Mouse (Mus musculus) limb, embryonic 11.5 days (tissue): ENCODE measurements around the gene Iffo2. TPM values are rescaled to one million over a fixed set of nuclear protein-coding genes. Genes with fewer than 3 reads are reported as not detected.
A peak's percentile ranks its signal among the peaks of the same experiment; 100 is the strongest.

Experiments used
- ATAC-seq: fragments of 200-750 bp; cut with Nextera tagmentation; 2 replicates; pipeline ENCODE4 v1.8.0; 2017; ENCODE audit warnings: low read depth; ENCODE audit not compliant: insufficient number of reproducible peaks, low FRiP score, low TSS enrichment
- DNase-seq: peaks from one replicate; pipeline ENCODE4 v3.0.0-alpha.2; 2015; ENCODE audit warnings: low spot score
- H3K27ac ChIP-seq: fragments of 300-500 bp; sonication (generic); replicated peaks from 2 replicates; pipeline ENCODE4 v1.5.1; 2014; ENCODE audit warnings: low read depth, mild to moderate bottlenecking, low read length
- H3K27me3 ChIP-seq: fragments of 300-500 bp; sonication (generic); 2 replicates; pipeline ENCODE4 v1.6.1; 2014; ENCODE audit warnings: mild to moderate bottlenecking, low read length, mixed read lengths; ENCODE audit not compliant: control insufficient read depth, insufficient read depth
- H3K36me3 ChIP-seq: fragments of 300-500 bp; sonication (generic); 2 replicates; pipeline ENCODE4 v1.6.1; 2014; ENCODE audit warnings: mild to moderate bottlenecking, low read length, moderate library complexity, mixed read lengths; ENCODE audit not compliant: control insufficient read depth, insufficient read depth
- H3K4me1 ChIP-seq: fragments of 300-500 bp; sonication (generic); 2 replicates; pipeline ENCODE4 v1.6.1; 2014; ENCODE audit warnings: low read length, mixed read lengths; ENCODE audit not compliant: control insufficient read depth, insufficient read depth
- H3K4me2 ChIP-seq: fragments of 300-500 bp; sonication (generic); 2 replicates; pipeline ENCODE4 v1.6.1; 2014; ENCODE audit warnings: low read depth, mild to moderate bottlenecking, moderate library complexity; ENCODE audit not compliant: severe bottlenecking
- H3K4me3 ChIP-seq: fragments of 300-500 bp; sonication (generic); 2 replicates; pipeline ENCODE4 v1.5.1; 2014; ENCODE audit warnings: low read depth, low read length
- H3K9ac ChIP-seq: fragments of 300-500 bp; sonication (generic); 2 replicates; pipeline ENCODE4 v1.6.1; 2014; ENCODE audit warnings: mild to moderate bottlenecking, low read length
- H3K9me3 ChIP-seq: fragments of 300-500 bp; sonication (generic); 2 replicates; pipeline ENCODE4 v1.6.1; 2016; ENCODE audit warnings: low read length; ENCODE audit not compliant: control insufficient read depth
- WGBS: fragments of 180-500 bp; shearing (Covaris S2); extraction: QIAGEN DNeasy Blood & Tissue Kit; methylation state at CpG from one replicate; pipeline ENCODE4 v1.1.7; 2014; 5-methylcytosine and 5-hydroxymethylcytosine counted together
- polyA plus RNA-seq: library from polyadenylated mRNA; unstranded; fragments of >200 nt; fragmentation: Nextera tagmentation; extraction: Ambion mirVana; gene quantifications from 2 replicates; pipeline ENCODE4 v1.2.1, GENCODE M21; 2014

Gene Iffo2
- polyA plus RNA-seq, 1 experiment from 2014 or later = 3.9 TPM

DNA sequence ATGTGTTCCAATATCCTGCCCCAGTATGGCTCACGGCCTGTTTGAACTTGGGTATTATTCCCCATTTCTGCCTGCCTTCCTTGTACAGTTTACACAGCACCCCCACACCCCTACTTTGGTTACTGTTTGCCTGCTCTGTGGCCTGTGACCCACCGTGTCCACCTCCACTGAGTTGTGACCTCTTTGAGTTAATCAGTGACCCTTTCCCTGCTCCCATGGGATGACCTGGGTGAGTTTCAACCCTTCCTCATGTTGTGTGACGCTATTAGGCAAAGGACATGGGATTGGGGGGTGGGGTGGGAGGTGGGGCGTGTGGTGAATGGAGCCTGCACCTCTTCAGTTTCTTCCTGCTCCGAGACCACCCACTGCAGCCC lies 93.8 kb downstream of the Iffo2 start:
- no peak overlapping the region for H3K9ac ChIP-seq

GRCm38 (mm10) chr4:139624706-139625105 lies 94.4 kb downstream of the Iffo2 start:
- H3K36me3 ChIP-seq = no peaks in the 10 kb centered on the region
- H3K9me3 ChIP-seq = no peaks in the 10 kb centered on the region
- WGBS = 89% methylated on average over 10 of the region's 10 CpGs
- ATAC-seq (no peak), DNase-seq (no peak)
- H3K27me3 ChIP-seq = no peaks in the 10 kb centered on the region
- H3K4me2 ChIP-seq = no peak overlapping the region
- no peak overlapping the region for H3K9ac ChIP-seq
- peaks cover 5% of the 10 kb centered on the region; the same call in 1 of the 2 replicates for H3K4me1 ChIP-seq
- no peak overlapping the region for H3K27ac ChIP-seq
- no peak overlapping the region for H3K4me3 ChIP-seq

More for the DNA sequence above, 93.8 kb downstream of the Iffo2 start:
- Histone ChIP-seq H3K4me3 (no peak overlapping the region), H3K36me3 (no peaks in the 10 kb centered on the region), H3K4me1 (peaks cover 5% of the 10 kb centered on the region; the same call in 1 of the 2 replicates), H3K9me3 (no peaks in the 10 kb centered on the region), H3K27ac (no peak overlapping the region), H3K27me3 (no peaks in the 10 kb centered on the region), H3K4me2 (0 out of 2 replicates have a peak overlapping the region, but pooled peaks have one; percentile 75)
- WGBS = 75% methylated on average over 5 of the region's 5 CpGs
- no peak for DNase-seq
- ATAC-seq = no peak

- Histone ChIP-seq H3K4me1 (peaks cover 5% of the 10 kb centered on the region; the same call in 1 of the 2 replicates), H3K27ac (no peak overlapping the region), H3K27me3 (no peaks in the 10 kb centered on the region), H3K4me2 (no peak overlapping the region), H3K36me3 (no peaks in the 10 kb centered on the region), H3K9ac (no peak overlapping the region), H3K9me3 (no peaks in the 10 kb centered on the region), H3K4me3 (no peak overlapping the region)
- ATAC-seq (no peak), DNase-seq (no peak)
- 92% methylated on average over 11 of the region's 11 CpGs for WGBS
These were observed 97.0 kb downstream of the Iffo2 start for GRCm38 (mm10) chr4:139627361-139627760.

GRCm38 (mm10) chr4:139630171-139630570 lies 99.8 kb downstream of the Iffo2 start:
- Histone ChIP-seq H3K9ac (no peak overlapping the region), H3K27me3 (no peaks in the 10 kb centered on the region), H3K9me3 (no peaks in the 10 kb centered on the region), H3K27ac (no peak overlapping the region), H3K4me2 (no peak overlapping the region), H3K4me1 (no peaks in the 10 kb centered on the region), H3K36me3 (no peaks in the 10 kb centered on the region), H3K4me3 (no peak overlapping the region)
- WGBS = 68% methylated on average over 10 of the region's 10 CpGs
- ATAC-seq = no peak
- DNase-seq = no peak

- H3K27ac ChIP-seq = no peak overlapping the region
- H3K9me3 ChIP-seq = no peaks in the 10 kb centered on the region
- no peaks in the 10 kb centered on the region for H3K36me3 ChIP-seq
- H3K4me1 ChIP-seq = no peaks in the 10 kb centered on the region
- WGBS = 82% methylated on average over 5 of the region's 5 CpGs
- no peak for DNase-seq
- no peaks in the 10 kb centered on the region for H3K27me3 ChIP-seq
- H3K9ac ChIP-seq = no peak overlapping the region
- no peak for ATAC-seq
- H3K4me3 ChIP-seq = no peak overlapping the region
- H3K4me2 ChIP-seq = no peak overlapping the region
These were observed 100.8 kb downstream of the Iffo2 start for GRCm38 (mm10) chr4:139631141-139631540.

GRCm38 (mm10) chr4:139631569-139632253 lies 101.4 kb downstream of the Iffo2 start:
- H3K27me3 ChIP-seq = no peaks in the 10 kb centered on the region
- no peak overlapping the region for H3K27ac ChIP-seq
- H3K9me3 ChIP-seq = no peaks in the 10 kb centered on the region
- no peak for ATAC-seq
- no peak overlapping the region for H3K4me3 ChIP-seq
- no peak overlapping the region for H3K4me2 ChIP-seq
- H3K9ac ChIP-seq = no peak overlapping the region
- H3K36me3 ChIP-seq = no peaks in the 10 kb centered on the region
- H3K4me1 ChIP-seq = no peaks in the 10 kb centered on the region
- DNase-seq = no peak
- 89% methylated on average over 7 of the region's 7 CpGs for WGBS

- Histone ChIP-seq H3K4me3 (no peak overlapping the region), H3K27me3 (no peaks in the 10 kb centered on the region), H3K27ac (no peak overlapping the region), H3K9me3 (no peaks in the 10 kb centered on the region), H3K4me1 (no peaks in the 10 kb centered on the region), H3K4me2 (no peak overlapping the region), H3K9ac (no peak overlapping the region), H3K36me3 (no peaks in the 10 kb centered on the region)
- WGBS = 86% methylated on average over 10 of the region's 10 CpGs
- no peak for ATAC-seq
- DNase-seq = no peak
These were observed 101.9 kb downstream of the Iffo2 start for GRCm38 (mm10) chr4:139632254-139632580.

DNA sequence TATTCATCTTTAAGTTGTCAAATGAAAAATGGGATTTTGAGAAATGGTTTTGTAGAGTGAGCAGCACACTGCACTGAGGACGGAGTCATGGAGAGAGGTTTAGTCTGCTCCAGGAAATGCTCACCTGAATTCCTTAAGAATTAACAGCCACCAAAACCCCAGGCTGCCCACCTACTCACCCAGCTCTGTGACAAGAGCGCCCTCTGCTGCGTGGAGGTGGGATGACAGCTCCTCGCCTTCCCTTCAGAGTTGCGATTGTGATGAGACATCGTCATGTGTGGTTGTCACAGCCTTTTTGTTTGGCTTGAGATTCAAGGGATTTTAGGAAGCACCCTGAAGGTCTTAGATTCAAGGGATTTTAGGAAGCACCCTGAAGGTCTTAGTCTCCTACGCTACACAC lies 106.0 kb downstream of the Iffo2 start:
- Histone ChIP-seq H3K4me1 (peaks cover 14% of the 10 kb centered on the region), H3K9ac (no peak overlapping the region), H3K4me2 (no peak overlapping the region), H3K27ac (no peak overlapping the region), H3K9me3 (no peaks in the 10 kb centered on the region), H3K27me3 (peaks cover 6% of the 10 kb centered on the region; the same call in 1 of the 2 replicates), H3K4me3 (no peak overlapping the region), H3K36me3 (no peaks in the 10 kb centered on the region)
- WGBS = 32% methylated on average over 7 of the region's 7 CpGs
- DNase-seq (peak; percentile 89), ATAC-seq (no peak)

DNA sequence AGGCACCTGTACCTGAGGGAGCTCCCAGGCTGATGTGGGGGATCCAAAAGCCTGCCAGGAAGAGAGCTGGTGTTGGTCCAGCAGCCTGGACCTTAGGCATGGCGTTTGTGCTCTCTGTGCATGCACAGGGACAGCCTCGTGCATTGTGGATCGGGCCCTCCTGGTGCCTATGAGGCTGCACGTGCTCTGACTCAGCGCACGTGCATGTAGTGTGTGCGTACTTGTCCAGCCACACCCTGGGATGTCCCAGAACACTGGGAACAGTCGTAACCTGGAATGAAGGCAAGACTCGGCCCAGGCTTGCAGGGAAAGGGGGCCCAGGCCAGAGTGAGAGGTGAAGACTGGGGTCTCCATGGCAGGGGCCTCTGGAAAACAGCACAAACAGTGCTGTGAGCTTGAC lies 107.5 kb downstream of the Iffo2 start:
- 91% methylated on average over 9 of the region's 9 CpGs for WGBS
- no peak for ATAC-seq

More for the DNA sequence above, 107.5 kb downstream of the Iffo2 start:
- no peak for DNase-seq
- Histone ChIP-seq H3K9ac (no peak overlapping the region), H3K36me3 (no peaks in the 10 kb centered on the region), H3K9me3 (no peaks in the 10 kb centered on the region), H3K4me1 (peaks cover 24% of the 10 kb centered on the region), H3K4me2 (no peak overlapping the region), H3K27me3 (peaks cover 18% of the 10 kb centered on the region), H3K4me3 (no peak overlapping the region), H3K27ac (no peak overlapping the region)
